Mouse (Mus musculus) neural tube, embryonic 15.5 days (tissue): Measurements from ENCODE around the gene Npas2. TPM values are rescaled to one million over a fixed set of nuclear protein-coding genes. Genes with fewer than 3 reads are reported as not detected.

Source experiments
- ATAC-seq: fragments of 200-750 bp; cut with Nextera tagmentation; 2 replicates; pipeline ENCODE4 v1.8.0; 2017; ENCODE audit warnings: mild to moderate bottlenecking, moderate TSS enrichment, moderate library complexity; ENCODE audit not compliant: low FRiP score
- H3K27ac ChIP-seq: fragments of 300-500 bp; sonication (generic); replicated peaks from 2 replicates; pipeline ENCODE4 v1.5.1; 2015; ENCODE audit warnings: mild to moderate bottlenecking, inconsistent platforms
- H3K27me3 ChIP-seq: fragments of 300-500 bp; sonication (generic); replicated peaks from 2 replicates; pipeline ENCODE4 v1.6.1; 2015; ENCODE audit warnings: inconsistent platforms
- H3K36me3 ChIP-seq: fragments of 300-500 bp; sonication (generic); 2 replicates; pipeline ENCODE4 v1.6.1; 2015; ENCODE audit warnings: inconsistent platforms
- H3K4me1 ChIP-seq: fragments of 300-500 bp; sonication (generic); 2 replicates; pipeline ENCODE4 v1.6.1; 2015; ENCODE audit warnings: inconsistent platforms
- H3K4me2 ChIP-seq: fragments of 300-500 bp; sonication (generic); 2 replicates; pipeline ENCODE4 v1.6.1; 2015; ENCODE audit warnings: inconsistent platforms, mild to moderate bottlenecking, moderate library complexity
- H3K4me3 ChIP-seq: fragments of 300-500 bp; sonication (generic); replicated peaks from 2 replicates; pipeline ENCODE4 v1.5.1; 2015; ENCODE audit warnings: mild to moderate bottlenecking, inconsistent platforms
- H3K9ac ChIP-seq: fragments of 300-500 bp; sonication (generic); replicated peaks from 2 replicates; pipeline ENCODE4 v1.6.1; 2015; ENCODE audit warnings: mild to moderate bottlenecking, inconsistent platforms
- H3K9me3 ChIP-seq: fragments of 300-500 bp; sonication (generic); replicated peaks from 2 replicates; pipeline ENCODE4 v1.6.1; 2016; ENCODE audit warnings: inconsistent platforms
- WGBS: fragments of 180-500 bp; shearing (Covaris S2); methylation state at CpG from one replicate; pipeline ENCODE4 v1.1.7; 2015; ENCODE audit warnings: mixed read lengths; 5-methylcytosine and 5-hydroxymethylcytosine counted together
- polyA plus RNA-seq: library from polyadenylated mRNA; unstranded; fragments of >200 nt; fragmentation: Nextera tagmentation; extraction: Ambion mirVana; gene quantifications from 2 replicates; pipeline ENCODE4 v1.2.1, GENCODE M21; 2015

Npas2 gene
- polyA plus RNA-seq, 1 experiment from 2014 or later, result 1.2 TPM

DNA sequence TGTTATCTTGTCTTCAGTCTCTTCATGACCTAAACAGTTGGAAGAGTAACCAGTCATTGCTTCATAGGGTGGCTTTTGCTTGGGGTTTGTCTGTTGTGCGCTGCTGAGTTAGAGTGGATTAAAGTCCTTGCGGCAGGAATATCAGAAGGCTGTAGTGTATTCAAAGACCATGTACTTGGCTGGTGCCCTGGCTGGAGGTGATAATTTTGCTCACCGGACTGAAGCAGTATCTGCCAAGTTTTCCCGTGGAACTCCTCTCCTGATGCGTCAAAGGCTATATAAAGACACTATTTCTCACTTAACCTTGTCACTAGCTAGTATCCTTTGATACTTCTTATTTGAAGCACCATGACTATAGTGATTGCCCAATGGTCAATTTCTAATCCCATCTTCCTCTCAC, 34.9 kb downstream of the Npas2 start:
- no peak overlapping the region for H3K9ac ChIP-seq
- H3K4me1 ChIP-seq, result no peaks in the 10 kb centered on the region; the same call in 1 of the 2 replicates
- H3K27me3 ChIP-seq, result no peaks in the 10 kb centered on the region
- no peak overlapping the region for H3K4me2 ChIP-seq
- H3K36me3 ChIP-seq, result no peaks in the 10 kb centered on the region
- no peak overlapping the region for H3K27ac ChIP-seq
- WGBS, result 91% methylated on average over 5 of the region's 5 CpGs
- H3K4me3 ChIP-seq, result no peak overlapping the region
- no peaks in the 10 kb centered on the region for H3K9me3 ChIP-seq
- no peak for ATAC-seq

DNA sequence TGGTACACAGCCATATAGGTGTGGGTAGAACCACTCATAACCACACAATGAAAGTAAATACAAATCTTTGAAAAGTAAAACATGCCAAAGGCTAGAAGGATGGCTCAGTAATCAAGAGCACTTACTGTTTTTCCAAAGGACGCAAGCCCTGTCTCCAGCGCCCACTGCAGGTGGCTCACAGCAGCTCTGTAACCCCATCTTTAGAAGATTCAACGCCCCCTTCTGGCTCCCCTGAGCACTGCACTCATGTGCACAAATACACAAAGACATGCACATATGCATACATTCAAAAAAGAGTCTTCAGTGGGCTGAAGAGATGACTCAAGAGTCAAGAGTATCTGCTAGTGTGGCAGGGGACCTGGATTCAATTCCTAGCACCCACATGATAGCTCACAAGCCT, 36.5 kb downstream of the Npas2 start:
- H3K27ac ChIP-seq, result no peak overlapping the region
- H3K36me3 ChIP-seq, result no peaks in the 10 kb centered on the region
- no peak overlapping the region for H3K4me3 ChIP-seq
- no peaks in the 10 kb centered on the region; the same call in 1 of the 2 replicates for H3K4me1 ChIP-seq
- no peak for ATAC-seq
- no peak overlapping the region for H3K4me2 ChIP-seq
- H3K27me3 ChIP-seq, result no peaks in the 10 kb centered on the region
- H3K9me3 ChIP-seq, result no peaks in the 10 kb centered on the region
- no peak overlapping the region for H3K9ac ChIP-seq
- WGBS, result 69% methylated on average over 3 of the region's 3 CpGs

DNA sequence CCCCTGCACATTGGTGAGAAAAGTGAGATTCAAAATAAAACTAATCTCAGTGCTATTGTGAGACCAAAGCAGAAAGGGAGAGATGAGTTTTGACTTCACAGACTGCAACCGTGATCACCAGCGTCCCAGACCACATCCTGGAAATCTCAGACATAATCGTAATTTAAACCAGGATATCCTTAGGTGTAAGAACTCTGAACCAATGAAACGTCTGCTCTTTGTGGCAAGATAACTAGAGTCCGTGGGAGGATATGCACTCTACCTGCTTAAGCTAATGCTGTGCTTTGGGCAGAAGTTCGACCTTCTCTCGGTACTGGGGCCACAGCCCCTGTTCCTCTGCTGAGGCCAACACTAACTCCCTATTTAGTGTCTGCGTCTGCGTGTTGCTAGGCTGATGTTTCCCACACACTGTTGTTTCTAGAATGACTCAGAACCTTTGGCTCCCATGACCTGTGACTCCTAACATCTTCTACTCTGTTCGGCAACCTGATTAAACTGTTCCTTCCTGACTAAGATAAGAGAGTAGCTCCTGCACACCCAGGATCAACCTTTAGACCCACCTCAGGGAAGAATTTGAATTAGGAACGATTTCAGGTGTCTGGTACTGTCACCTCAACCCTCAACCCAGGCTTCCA, 41.4 kb downstream of the Npas2 start:
- no peak for ATAC-seq
- no peaks in the 10 kb centered on the region; the same call in 1 of the 2 replicates for H3K4me1 ChIP-seq
- no peak overlapping the region for H3K27ac ChIP-seq
- no peaks in the 10 kb centered on the region for H3K27me3 ChIP-seq
- H3K9me3 ChIP-seq, result no peaks in the 10 kb centered on the region
- H3K9ac ChIP-seq, result no peak overlapping the region
- 85% methylated on average over 11 of the region's 11 CpGs for WGBS
- no peaks in the 10 kb centered on the region for H3K36me3 ChIP-seq
- H3K4me3 ChIP-seq, result no peak overlapping the region
- no peak overlapping the region for H3K4me2 ChIP-seq

DNA sequence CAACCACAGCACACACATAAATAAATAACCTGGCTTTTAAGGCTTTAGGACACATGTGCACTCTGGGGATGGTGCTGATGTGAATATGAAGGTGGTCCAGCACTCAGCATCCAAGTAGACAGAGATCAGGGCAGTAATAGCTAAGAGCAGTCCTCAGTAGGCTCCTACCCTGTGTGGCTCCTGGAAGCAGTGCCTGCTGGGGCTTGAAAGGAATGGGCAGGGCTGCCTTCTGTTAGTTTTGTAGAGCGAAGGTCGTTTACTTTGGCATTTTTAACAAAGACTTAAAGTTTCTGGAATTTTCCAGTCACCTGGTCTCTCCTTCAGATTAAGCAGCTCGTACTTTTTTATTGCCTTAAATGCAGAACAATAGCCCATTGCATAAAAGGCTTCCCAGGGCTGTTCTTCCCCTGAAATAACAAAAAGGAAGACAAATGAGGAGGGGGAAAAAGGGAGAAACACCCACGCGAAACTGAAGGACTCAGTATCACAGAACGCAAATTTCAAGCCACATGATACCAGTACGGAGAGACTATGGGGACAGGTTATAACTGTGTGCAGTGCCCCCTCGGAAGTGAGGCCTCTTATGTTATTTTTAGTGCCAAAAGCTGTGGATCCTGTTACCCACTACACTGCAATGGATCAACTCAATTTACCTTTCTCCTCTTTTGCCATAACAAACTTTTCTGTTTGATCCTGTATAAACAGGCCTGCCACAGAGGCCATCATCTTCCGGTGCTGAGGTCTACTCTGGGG, 44.1 kb downstream of the Npas2 start:
- H3K27me3 ChIP-seq, result no peaks in the 10 kb centered on the region

DNA sequence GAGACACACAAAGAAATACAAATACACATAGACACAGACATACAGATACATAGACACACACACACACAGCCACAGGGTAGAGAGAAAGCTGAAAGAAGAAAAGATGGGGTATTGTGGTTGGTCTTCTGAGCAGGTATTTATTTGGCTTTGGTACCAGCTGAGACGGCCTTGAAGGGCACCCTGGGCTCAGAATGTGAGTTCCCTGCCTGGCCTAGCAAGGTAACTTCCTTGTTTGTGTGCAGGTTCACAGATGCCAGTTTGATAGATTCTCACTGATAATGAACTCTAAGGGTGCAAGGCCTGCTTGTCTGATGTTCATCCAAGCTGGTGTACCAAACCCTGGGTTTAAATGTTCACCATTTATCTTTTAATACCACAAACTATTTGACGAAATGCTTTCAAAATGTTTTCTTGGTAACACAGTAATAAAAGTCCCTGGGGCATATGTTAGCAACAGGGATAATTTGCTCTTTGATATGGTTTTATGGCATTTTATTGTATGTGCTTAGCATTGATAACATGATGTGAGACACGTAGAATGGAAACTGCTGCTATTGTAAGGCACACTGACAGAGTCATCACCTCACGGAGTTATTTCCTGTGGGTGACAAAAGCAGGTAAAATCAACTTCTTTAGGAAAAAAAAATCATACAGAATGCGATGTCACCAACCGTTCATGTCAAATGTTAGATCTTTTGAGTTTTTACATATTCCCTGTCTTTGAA, 47.5 kb downstream of the Npas2 start:
- Histone ChIP-seq H3K9ac (no peak overlapping the region), H3K9me3 (no peaks in the 10 kb centered on the region), H3K4me1 (no peaks in the 10 kb centered on the region), H3K27me3 (no peaks in the 10 kb centered on the region), H3K36me3 (no peaks in the 10 kb centered on the region), H3K4me2 (no peak overlapping the region), H3K27ac (no peak overlapping the region), H3K4me3 (no peak overlapping the region)
- no peak for ATAC-seq
- 83% methylated on average over 6 of the region's 6 CpGs for WGBS

More for the DNA sequence above, 44.1 kb downstream of the Npas2 start:
- Histone ChIP-seq H3K9me3 (no peaks in the 10 kb centered on the region), H3K9ac (no peak overlapping the region), H3K4me2 (no peak overlapping the region), H3K27ac (no peak overlapping the region), H3K36me3 (no peaks in the 10 kb centered on the region), H3K4me3 (no peak overlapping the region), H3K4me1 (no peaks in the 10 kb centered on the region)
- 54% methylated on average over 9 of the region's 9 CpGs for WGBS
- no peak for ATAC-seq

DNA sequence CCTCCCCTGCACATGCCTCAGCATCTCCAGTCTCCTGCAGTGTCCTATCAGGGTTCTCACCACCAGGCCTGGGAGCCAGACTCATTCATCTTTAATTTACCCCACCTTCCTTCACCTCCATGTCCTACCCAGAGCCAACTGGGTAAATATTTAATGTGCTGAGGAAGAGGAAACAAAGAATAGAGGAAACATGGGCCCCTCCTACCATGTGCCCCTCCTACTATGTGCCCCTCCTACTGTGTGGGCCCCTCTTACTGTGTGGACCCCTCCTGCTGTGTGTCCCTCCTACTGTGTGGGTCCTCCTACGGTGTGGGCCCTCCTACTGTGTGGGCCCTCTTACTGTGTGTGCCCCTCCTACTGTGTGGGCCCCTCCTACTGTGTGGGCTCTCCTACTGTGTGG, 51.2 kb downstream of the Npas2 start:
- H3K36me3 ChIP-seq, result no peaks in the 10 kb centered on the region
- 48% methylated on average over 1 of the region's 1 CpGs for WGBS
- no peak overlapping the region for H3K9ac ChIP-seq

DNA sequence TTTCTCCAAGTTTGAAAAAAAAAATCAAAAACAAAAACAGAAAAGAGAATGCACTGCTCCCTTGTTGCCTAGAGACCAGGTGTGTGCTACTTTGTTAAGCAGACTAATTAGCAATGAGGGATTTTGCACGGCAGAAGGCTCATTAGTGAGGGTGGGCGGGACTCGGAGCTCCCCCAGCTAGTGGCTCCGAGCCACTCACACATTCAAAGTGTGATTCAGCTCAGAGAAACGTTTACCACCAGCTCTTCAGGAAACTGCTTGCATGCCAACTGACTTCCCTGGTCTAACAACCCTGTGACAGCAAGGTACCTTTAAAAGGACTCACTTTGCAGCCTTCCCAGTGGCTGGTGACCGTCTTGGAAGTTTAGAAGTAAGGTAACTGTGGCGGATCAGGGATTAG, 58.1 kb downstream of the Npas2 start:
- ATAC-seq, result peak; percentile 65; the same call in 1 of the 2 replicates
- peaks cover 6% of the 10 kb centered on the region for H3K4me1 ChIP-seq
- H3K27ac ChIP-seq, result no peak overlapping the region
- 30% methylated on average over 7 of the region's 7 CpGs for WGBS
- H3K4me2 ChIP-seq, result no peak overlapping the region
- H3K4me3 ChIP-seq, result no peak overlapping the region
- H3K9ac ChIP-seq, result no peak overlapping the region
- H3K27me3 ChIP-seq, result no peaks in the 10 kb centered on the region
- no peaks in the 10 kb centered on the region for H3K9me3 ChIP-seq
- H3K36me3 ChIP-seq, result no peaks in the 10 kb centered on the region

More for the DNA sequence above, 51.2 kb downstream of the Npas2 start:
- no peak for ATAC-seq
- Histone ChIP-seq H3K4me1 (no peaks in the 10 kb centered on the region), H3K4me2 (no peak overlapping the region), H3K4me3 (no peak overlapping the region), H3K27me3 (no peaks in the 10 kb centered on the region), H3K27ac (no peak overlapping the region), H3K9me3 (no peaks in the 10 kb centered on the region)

DNA sequence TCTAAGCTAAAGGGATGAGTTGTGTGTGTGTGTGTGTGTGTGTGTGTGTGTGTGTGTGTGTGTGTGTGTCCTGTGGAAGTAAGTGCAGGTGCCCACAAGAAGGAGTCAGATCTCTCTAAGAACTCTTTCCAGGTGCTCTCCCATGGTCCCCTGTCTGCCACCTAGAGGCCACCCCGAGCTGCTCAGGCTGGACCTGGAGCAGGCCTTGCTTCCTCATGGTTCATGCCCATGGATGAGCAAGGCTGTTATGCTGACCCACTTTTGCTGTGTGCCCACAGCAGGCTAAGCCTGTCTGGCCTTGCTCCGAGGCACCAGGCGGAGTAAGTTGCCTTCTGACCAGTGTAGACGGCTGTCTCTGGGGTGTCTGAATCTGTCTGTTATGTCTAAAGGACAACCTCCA, 60.2 kb downstream of the Npas2 start:
- no peaks in the 10 kb centered on the region for H3K27me3 ChIP-seq
- H3K9me3 ChIP-seq, result no peaks in the 10 kb centered on the region
- peaks cover 6% of the 10 kb centered on the region for H3K4me1 ChIP-seq
- H3K36me3 ChIP-seq, result no peaks in the 10 kb centered on the region
- WGBS, result 77% methylated on average over 4 of the region's 4 CpGs
- no peak overlapping the region for H3K27ac ChIP-seq
- no peak for ATAC-seq
- H3K4me3 ChIP-seq, result no peak overlapping the region
- H3K4me2 ChIP-seq, result no peak overlapping the region
- no peak overlapping the region for H3K9ac ChIP-seq

DNA sequence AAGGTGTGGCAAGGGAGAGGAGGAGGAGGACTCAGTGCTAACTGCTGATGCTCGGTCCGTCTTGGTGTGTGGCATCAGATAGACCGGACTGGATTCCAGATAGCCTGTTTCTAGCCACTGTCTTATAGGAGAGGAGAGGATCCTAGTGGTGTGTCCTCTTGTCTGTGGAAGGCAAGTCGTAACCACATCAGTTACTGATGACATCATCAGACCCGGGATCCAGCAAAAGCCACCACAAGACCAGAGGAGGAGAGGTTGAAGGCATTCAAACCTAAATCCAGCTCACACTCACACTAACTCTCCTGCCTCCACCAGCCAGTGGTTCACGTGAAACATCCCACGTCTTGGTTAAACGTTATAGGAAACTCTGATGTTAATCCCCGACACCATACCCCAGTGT, 62.5 kb downstream of the Npas2 start:
- 94% methylated on average over 9 of the region's 9 CpGs for WGBS
- H3K9ac ChIP-seq, result no peak overlapping the region
- no peaks in the 10 kb centered on the region for H3K27me3 ChIP-seq
- no peak overlapping the region for H3K4me3 ChIP-seq
- H3K4me1 ChIP-seq, result peaks cover 6% of the 10 kb centered on the region
- H3K9me3 ChIP-seq, result no peaks in the 10 kb centered on the region
- no peak for ATAC-seq
- no peaks in the 10 kb centered on the region for H3K36me3 ChIP-seq
- no peak overlapping the region for H3K4me2 ChIP-seq
- H3K27ac ChIP-seq, result no peak overlapping the region

DNA sequence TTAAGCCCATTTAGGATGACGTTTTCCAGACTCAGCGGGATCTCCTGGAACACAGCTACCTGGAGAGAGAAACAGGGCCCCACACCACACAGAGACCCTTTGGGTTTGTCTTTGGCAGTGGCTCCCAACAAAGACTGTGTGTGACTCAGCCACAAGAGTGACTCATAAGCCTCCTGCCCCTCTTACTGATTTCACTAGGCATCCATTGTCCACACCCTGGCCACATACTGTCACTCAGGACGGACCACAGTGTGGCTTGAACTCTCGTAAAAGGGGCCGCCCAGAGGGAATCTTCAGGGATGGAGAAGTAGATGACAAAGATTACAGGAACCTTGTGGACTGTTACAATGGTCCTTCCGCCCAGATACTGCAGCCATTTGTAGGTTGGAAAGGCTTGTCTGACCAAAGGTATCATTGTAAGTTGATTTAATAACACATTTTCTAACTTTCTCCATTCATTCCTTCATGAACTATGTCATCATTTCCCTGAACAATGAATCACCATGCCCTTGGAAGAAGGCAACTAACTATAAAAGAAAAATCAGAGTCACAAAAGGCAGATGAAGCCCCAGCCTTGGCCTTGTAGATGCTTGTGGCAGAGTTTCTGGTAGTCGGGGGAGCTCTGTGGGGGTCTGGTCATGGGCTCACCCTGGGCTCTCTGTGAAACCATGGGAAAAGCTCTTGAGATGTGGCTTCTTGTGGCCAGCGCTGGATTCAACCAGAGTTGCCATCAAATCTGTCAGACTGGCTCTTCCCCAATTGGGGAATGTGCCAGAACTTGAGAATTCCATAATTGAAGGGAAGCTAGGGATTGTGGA, 63.2 kb downstream of the Npas2 start:
- no peak overlapping the region for H3K9ac ChIP-seq
- H3K27ac ChIP-seq, result no peak overlapping the region
- H3K4me2 ChIP-seq, result no peak overlapping the region
- H3K4me1 ChIP-seq, result peaks cover 5% of the 10 kb centered on the region
- no peaks in the 10 kb centered on the region for H3K27me3 ChIP-seq
- H3K4me3 ChIP-seq, result no peak overlapping the region
- H3K9me3 ChIP-seq, result no peaks in the 10 kb centered on the region
- no peaks in the 10 kb centered on the region for H3K36me3 ChIP-seq
- no peak for ATAC-seq
- whole genome bisulfite sequencing, result 81% methylated on average over 8 of the region's 8 CpGs

DNA sequence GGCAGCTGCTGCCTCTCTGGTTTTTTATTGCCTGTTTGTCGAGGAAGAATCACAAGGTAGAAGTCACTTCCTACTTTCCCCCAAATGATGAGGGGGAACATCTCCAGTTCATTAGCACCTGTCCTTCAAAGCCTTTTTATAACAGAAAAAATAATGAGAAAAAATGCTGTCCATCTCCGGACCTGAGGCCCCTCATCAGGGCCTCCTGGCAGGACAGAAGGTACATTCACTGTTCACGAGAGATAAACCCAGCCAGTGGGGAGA, 63.7 kb downstream of the Npas2 start:
- H3K4me1 ChIP-seq, result no peaks in the 10 kb centered on the region; the same call in 1 of the 2 replicates
- H3K4me2 ChIP-seq, result no peak overlapping the region
- ATAC-seq, result no peak
- no peak overlapping the region for H3K27ac ChIP-seq
- no peaks in the 10 kb centered on the region for H3K9me3 ChIP-seq
- no peak overlapping the region for H3K4me3 ChIP-seq
- no peaks in the 10 kb centered on the region for H3K36me3 ChIP-seq
- H3K9ac ChIP-seq, result no peak overlapping the region
- H3K27me3 ChIP-seq, result no peaks in the 10 kb centered on the region
- 74% methylated on average over 3 of the region's 3 CpGs for WGBS
